Mouse (Mus musculus) spleen, adult 2 months (tissue): ENCODE results near the gene R3hdm2.

Experiments used
- CTCF ChIP-seq: fragments of 200-500 bp; IDR thresholded peaks from 2 replicates; pipeline ENCODE4 v1.5.1; 2011; ENCODE audit warnings: mild to moderate bottlenecking, inconsistent platforms; ENCODE audit not compliant: insufficient read depth, insufficient read length, insufficient replicate concordance; ENCODE audit errors: extremely low read depth
- POLR2A ChIP-seq: fragments of 200-500 bp; IDR thresholded peaks from 2 replicates; pipeline ENCODE4 v1.6.1; 2011; ENCODE audit warnings: low read depth, low read length, inconsistent platforms

DNA sequence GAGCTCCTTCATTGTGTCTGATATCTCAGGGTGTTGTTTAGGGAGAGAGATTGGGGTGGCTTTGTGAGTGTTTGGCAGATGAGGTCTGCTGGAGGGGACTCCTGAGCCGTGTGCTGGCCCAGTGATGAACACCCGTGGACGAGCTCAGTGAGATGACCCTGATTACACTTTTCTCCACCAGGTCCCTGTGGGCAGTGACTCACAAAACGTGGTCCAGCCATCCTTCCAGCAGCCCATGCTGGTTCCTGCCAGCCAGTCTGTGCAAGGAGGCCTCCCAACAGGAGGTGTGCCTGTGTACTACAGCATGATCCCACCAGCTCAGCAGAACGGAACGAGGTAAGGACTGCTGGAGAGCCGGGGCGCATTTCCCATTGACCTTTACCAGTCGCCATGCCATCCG, 105.1 kb downstream of the R3hdm2 start:
- TF ChIP-seq CTCF = no peak
- TF ChIP-seq POLR2A = no peak
